Mouse (Mus musculus): ENCODE measurements around the gene Gnb2. TPM values are rescaled to one million over a fixed set of nuclear protein-coding genes. Genes with fewer than 3 reads are reported as not detected.
A peak's percentile ranks its signal among the peaks of the same experiment; 100 is the strongest.

Gene Gnb2
- polyA plus RNA-seq, 1 experiment from 2014 or later, result 479 TPM

DNA sequence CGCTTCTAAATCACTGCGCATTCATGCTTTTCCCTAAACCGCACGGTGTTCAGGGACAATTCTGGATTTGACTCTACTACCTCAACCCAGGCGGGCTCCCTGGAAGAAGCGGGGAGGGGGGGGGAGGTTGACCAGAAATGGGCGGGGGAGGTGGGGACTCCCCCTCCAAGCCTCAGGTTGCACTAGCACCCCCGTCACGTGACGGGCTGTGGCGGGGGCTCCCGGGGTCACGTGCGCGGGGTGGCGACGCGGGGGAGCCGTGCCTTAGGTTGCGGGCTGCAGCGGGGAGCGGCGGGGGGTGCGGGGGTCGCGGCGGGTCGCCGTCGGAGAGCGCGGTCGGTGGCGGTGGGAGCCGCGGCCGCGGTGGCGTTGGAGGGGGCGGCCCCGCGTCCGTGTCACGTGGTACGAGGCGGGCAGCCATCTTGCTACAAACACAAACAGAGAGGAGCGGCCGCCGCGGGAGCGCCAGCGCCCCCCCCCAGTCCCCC is 23.3 kb downstream of the Gnb2 start:
- peak overlapping the region; percentile 77 for H3K4me2 ChIP-seq (ENCODE audit: low read depth)
- peaks cover 13% of the 10 kb centered on the region for H3K4me1 ChIP-seq (ENCODE audit: control insufficient read depth, insufficient read depth, low read length)
- H3K9ac ChIP-seq (ENCODE audit: low read length), result peak overlapping the region; percentile 99
- no peaks in the 10 kb centered on the region for H3K27me3 ChIP-seq (ENCODE audit: control insufficient read depth, insufficient read depth, low read length)
- ATAC-seq (ENCODE audit: insufficient read depth, low FRiP score, low TSS enrichment) (peak; percentile 82), DNase-seq (ENCODE audit: low spot score) (peak; percentile 79)
- 3% methylated on average over 26 of the region's 52 CpGs for WGBS
- H3K4me3 ChIP-seq (ENCODE audit: low read depth, low read length), result peak overlapping the region; percentile 100
- peak overlapping the region; percentile 80; the same call in 1 of the 2 replicates for H3K27ac ChIP-seq (ENCODE audit: low read depth, low read length)
- no peaks in the 10 kb centered on the region for H3K9me3 ChIP-seq (ENCODE audit: control insufficient read depth, low read length)
- H3K36me3 ChIP-seq (ENCODE audit: control insufficient read depth, insufficient read depth, low read length), result no peaks in the 10 kb centered on the region

GRCm38 (mm10) chr5:137504041-137504440 is 29.3 kb downstream of the Gnb2 start:
- Histone ChIP-seq H3K4me1 (ENCODE audit: control insufficient read depth, insufficient read depth, low read length) (0 out of 2 replicates have a peak, but pooled peaks cover 3% of the 10 kb centered on the region), H3K4me3 (ENCODE audit: low read depth, low read length) (no peak overlapping the region), H3K4me2 (ENCODE audit: low read depth) (no peak overlapping the region), H3K36me3 (ENCODE audit: control insufficient read depth, insufficient read depth, low read length) (no peaks in the 10 kb centered on the region), H3K9me3 (ENCODE audit: control insufficient read depth, low read length) (no peaks in the 10 kb centered on the region), H3K9ac (ENCODE audit: low read length) (no peak overlapping the region), H3K27me3 (ENCODE audit: control insufficient read depth, insufficient read depth, low read length) (no peaks in the 10 kb centered on the region), H3K27ac (ENCODE audit: low read depth, low read length) (no peak overlapping the region)
- no peak for ATAC-seq (ENCODE audit: insufficient read depth, low FRiP score, low TSS enrichment)
- DNase-seq (ENCODE audit: low spot score), result no peak
- 87% methylated on average over 6 of the region's 6 CpGs for WGBS

GRCm38 (mm10) chr5:137502667-137503110 is 30.6 kb downstream of the Gnb2 start:
- peak; percentile 86 for DNase-seq (ENCODE audit: low spot score)
- Histone ChIP-seq H3K27me3 (ENCODE audit: control insufficient read depth, insufficient read depth, low read length) (no peaks in the 10 kb centered on the region), H3K4me3 (ENCODE audit: low read depth, low read length) (peak overlapping the region; percentile 50), H3K27ac (ENCODE audit: low read depth, low read length) (peak overlapping the region; percentile 49), H3K36me3 (ENCODE audit: control insufficient read depth, insufficient read depth, low read length) (no peaks in the 10 kb centered on the region), H3K4me1 (ENCODE audit: control insufficient read depth, insufficient read depth, low read length) (0 out of 2 replicates have a peak, but pooled peaks cover 3% of the 10 kb centered on the region), H3K4me2 (ENCODE audit: low read depth) (peak overlapping the region; percentile 72), H3K9me3 (ENCODE audit: control insufficient read depth, low read length) (no peaks in the 10 kb centered on the region), H3K9ac (ENCODE audit: low read length) (peak overlapping the region; percentile 66)
- peak; percentile 74 for ATAC-seq (ENCODE audit: insufficient read depth, low FRiP score, low TSS enrichment)
- 0% methylated on average over 30 of the region's 30 CpGs for WGBS

GRCm38 (mm10) chr5:137501709-137502666 is 31.3 kb downstream of the Gnb2 start, which contains the start of gene Pop7:
Pop7 (minus strand) TSS chr5:137502518.
- Histone ChIP-seq H3K4me2 (ENCODE audit: low read depth) (peak within 1 kb of the TSS; percentile 72), H3K36me3 (ENCODE audit: control insufficient read depth, insufficient read depth, low read length) (no peaks in the 10 kb centered on the region), H3K9me3 (ENCODE audit: control insufficient read depth, low read length) (no peaks in the 10 kb centered on the region), H3K4me3 (ENCODE audit: low read depth, low read length) (peak within 1 kb of the TSS; percentile 50), H3K9ac (ENCODE audit: low read length) (peak within 1 kb of the TSS; percentile 66), H3K27ac (ENCODE audit: low read depth, low read length) (peak within 1 kb of the TSS; percentile 78), H3K4me1 (ENCODE audit: control insufficient read depth, insufficient read depth, low read length) (0 out of 2 replicates have a peak, but pooled peaks cover 3% of the 10 kb centered on the region), H3K27me3 (ENCODE audit: control insufficient read depth, insufficient read depth, low read length) (no peaks in the 10 kb centered on the region)
- ATAC-seq (ENCODE audit: insufficient read depth, low FRiP score, low TSS enrichment) (peak; percentile 94), DNase-seq (ENCODE audit: low spot score) (peak; percentile 100)
- WGBS, result 2% methylated on average over 64 of the region's 64 CpGs

DNA sequence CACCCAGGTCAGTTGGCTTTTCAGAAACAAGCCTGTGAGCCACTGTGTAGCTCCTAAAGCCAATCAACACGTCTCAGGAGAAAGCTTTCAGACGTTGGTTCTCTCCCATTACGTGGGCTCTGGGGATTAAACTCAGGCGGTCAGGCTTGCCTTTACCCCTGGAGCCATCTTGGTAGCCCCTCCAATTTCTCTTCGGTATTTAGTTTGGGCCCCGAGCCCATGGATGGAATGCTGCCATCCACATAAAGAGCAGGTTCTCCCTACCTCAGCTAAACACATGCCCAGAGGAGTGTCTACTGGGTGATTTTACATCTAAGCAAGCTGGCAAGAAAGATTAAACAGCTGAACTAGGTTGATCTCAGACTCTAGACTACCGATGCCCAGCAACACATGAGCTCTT is 33.1 kb downstream of the Gnb2 start:
- ATAC-seq (ENCODE audit: insufficient read depth, low FRiP score, low TSS enrichment) (no peak), DNase-seq (ENCODE audit: low spot score) (no peak)
- Histone ChIP-seq H3K9me3 (ENCODE audit: control insufficient read depth, low read length) (no peaks in the 10 kb centered on the region), H3K27ac (ENCODE audit: low read depth, low read length) (no peak overlapping the region), H3K4me3 (ENCODE audit: low read depth, low read length) (no peak overlapping the region), H3K27me3 (ENCODE audit: control insufficient read depth, insufficient read depth, low read length) (no peaks in the 10 kb centered on the region), H3K36me3 (ENCODE audit: control insufficient read depth, insufficient read depth, low read length) (no peaks in the 10 kb centered on the region), H3K4me1 (ENCODE audit: control insufficient read depth, insufficient read depth, low read length) (0 out of 2 replicates have a peak, but pooled peaks cover 3% of the 10 kb centered on the region), H3K4me2 (ENCODE audit: low read depth) (no peak overlapping the region), H3K9ac (ENCODE audit: low read length) (no peak overlapping the region)
- WGBS, result 93% methylated on average over 7 of the region's 7 CpGs

DNA sequence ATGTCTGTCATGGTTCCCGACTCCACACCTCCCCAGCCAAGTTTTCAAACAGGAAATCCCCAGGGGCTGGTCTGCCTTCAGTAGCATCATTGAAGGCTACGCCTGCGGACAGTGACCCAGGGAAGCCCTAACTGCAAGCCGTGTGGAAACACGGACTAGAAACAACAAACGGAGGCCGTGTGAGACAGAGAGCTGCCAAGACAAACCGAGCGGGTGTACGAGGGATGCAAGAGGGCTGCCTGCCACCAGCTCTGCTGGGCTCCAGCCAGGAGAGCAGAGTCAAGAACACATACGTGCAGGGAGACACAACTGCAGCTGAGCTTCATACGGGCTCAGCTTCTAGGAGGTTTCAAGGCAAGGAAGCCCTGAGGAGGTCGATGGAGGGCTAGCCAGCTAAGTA is 39.5 kb downstream of the Gnb2 start:
- ATAC-seq (ENCODE audit: insufficient read depth, low FRiP score, low TSS enrichment), result no peak
- WGBS, result 76% methylated on average over 13 of the region's 13 CpGs
- DNase-seq (ENCODE audit: low spot score), result no peak

DNA sequence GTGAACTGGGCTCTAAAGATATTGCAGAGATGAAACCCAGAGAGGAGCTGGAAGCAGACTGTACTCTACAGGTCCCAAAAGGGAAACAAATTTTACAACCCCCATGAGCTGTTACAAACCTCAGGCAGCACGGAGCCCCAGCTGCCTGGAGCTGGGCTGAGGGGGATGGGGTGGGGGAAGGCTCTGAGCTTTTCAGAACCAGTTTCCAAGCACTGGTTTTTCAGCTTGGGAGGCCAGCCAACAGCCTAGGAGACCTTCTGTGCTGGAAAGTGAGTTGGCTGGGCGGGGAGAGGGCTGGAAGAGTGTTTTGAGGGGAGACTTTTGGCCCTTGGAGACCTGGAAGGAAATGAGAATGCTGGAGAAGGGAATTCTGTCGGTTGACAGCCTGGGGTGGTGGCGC is 41.8 kb downstream of the Gnb2 start:
- H3K9me3 ChIP-seq (ENCODE audit: control insufficient read depth, low read length), result no peaks in the 10 kb centered on the region
- no peaks in the 10 kb centered on the region for H3K36me3 ChIP-seq (ENCODE audit: control insufficient read depth, insufficient read depth, low read length)
- DNase-seq (ENCODE audit: low spot score) (no peak), ATAC-seq (ENCODE audit: insufficient read depth, low FRiP score, low TSS enrichment) (no peak)
- no peak overlapping the region for H3K27ac ChIP-seq (ENCODE audit: low read depth, low read length)
- no peaks in the 10 kb centered on the region for H3K4me1 ChIP-seq (ENCODE audit: control insufficient read depth, insufficient read depth, low read length)
- WGBS, result 59% methylated on average over 4 of the region's 4 CpGs
- no peaks in the 10 kb centered on the region for H3K27me3 ChIP-seq (ENCODE audit: control insufficient read depth, insufficient read depth, low read length)
- no peak overlapping the region for H3K9ac ChIP-seq (ENCODE audit: low read length)
- H3K4me3 ChIP-seq (ENCODE audit: low read depth, low read length), result no peak overlapping the region
- H3K4me2 ChIP-seq (ENCODE audit: low read depth), result no peak overlapping the region

More for the DNA sequence above, 39.5 kb downstream of the Gnb2 start:
- Histone ChIP-seq H3K9ac (ENCODE audit: low read length) (no peak overlapping the region), H3K4me2 (ENCODE audit: low read depth) (no peak overlapping the region), H3K9me3 (ENCODE audit: control insufficient read depth, low read length) (no peaks in the 10 kb centered on the region), H3K27ac (ENCODE audit: low read depth, low read length) (no peak overlapping the region), H3K4me1 (ENCODE audit: control insufficient read depth, insufficient read depth, low read length) (no peaks in the 10 kb centered on the region), H3K36me3 (ENCODE audit: control insufficient read depth, insufficient read depth, low read length) (no peaks in the 10 kb centered on the region), H3K27me3 (ENCODE audit: control insufficient read depth, insufficient read depth, low read length) (no peaks in the 10 kb centered on the region), H3K4me3 (ENCODE audit: low read depth, low read length) (no peak overlapping the region)

GRCm38 (mm10) chr5:137487616-137488015 is 45.7 kb downstream of the Gnb2 start:
- H3K27me3 ChIP-seq (ENCODE audit: control insufficient read depth, insufficient read depth, low read length), result no peaks in the 10 kb centered on the region
- H3K36me3 ChIP-seq (ENCODE audit: control insufficient read depth, insufficient read depth, low read length), result no peaks in the 10 kb centered on the region
- DNase-seq (ENCODE audit: low spot score) (no peak), ATAC-seq (ENCODE audit: insufficient read depth, low FRiP score, low TSS enrichment) (no peak)
- H3K4me1 ChIP-seq (ENCODE audit: control insufficient read depth, insufficient read depth, low read length), result peaks cover 6% of the 10 kb centered on the region; the same call in 1 of the 2 replicates
- no peak overlapping the region for H3K9ac ChIP-seq (ENCODE audit: low read length)
- H3K9me3 ChIP-seq (ENCODE audit: control insufficient read depth, low read length), result no peaks in the 10 kb centered on the region
- WGBS, result 84% methylated on average over 7 of the region's 7 CpGs
- no peak overlapping the region for H3K4me2 ChIP-seq (ENCODE audit: low read depth)
- no peak overlapping the region for H3K4me3 ChIP-seq (ENCODE audit: low read depth, low read length)
- H3K27ac ChIP-seq (ENCODE audit: low read depth, low read length), result no peak overlapping the region

Measured in neural tube, embryonic 11.5 days (tissue).